Mouse (Mus musculus) WW6 (cell line): ENCODE measurements around the gene Olfr1113.
"Not testable (repeated sequence)": the region's sequence is repeated elsewhere in the genome, so short reads cannot be mapped to it uniquely, and the experiment has no call there.

Experiments
- DNase-seq: peaks from one replicate; pipeline ENCODE4 v3.0.0-alpha.2; 2013; ENCODE audit warnings: low read depth, low spot score

Olfr1113 gene

GRCm38 (mm10) chr2:87208670-87209069, at the start of gene Olfr1113:
Gene Olfr1113 (plus strand): TSS chr2:87208970.
- DNase-seq: no peak

- DNase-seq: not testable (repeated sequence)
These were observed 41.0 kb upstream of the Olfr1113 start for GRCm38 (mm10) chr2:87167731-87168130.

- DNase-seq: no peak
These were observed 21.3 kb upstream of the Olfr1113 start, which contains the start of gene Olfr1112 for GRCm38 (mm10) chr2:87187498-87187897. Gene Olfr1112 (plus strand): TSS chr2:87187798.

GRCm38 (mm10) chr2:87247713-87248112, 38.9 kb downstream of the Olfr1113 start, which contains the start of gene Olfr1115:
Gene Olfr1115 (plus strand): TSS chr2:87248013.
- DNase-seq: no peak
